Mouse (Mus musculus) kidney, postnatal 0 days (tissue): ENCODE results near the gene Myzap. TPM values are rescaled to one million over a fixed set of nuclear protein-coding genes. Genes with fewer than 3 reads are reported as not detected.
"Not testable (repeated sequence)": the region's sequence is repeated elsewhere in the genome, so short reads cannot be mapped to it uniquely, and the experiment has no call there.

Experiments used
- ATAC-seq: fragments of 200-750 bp; cut with Nextera tagmentation; replicated peaks from 2 replicates; pipeline ENCODE4 v1.8.0; 2017; ENCODE audit warnings: low read depth, moderate number of reproducible peaks, moderate TSS enrichment, moderate library complexity; ENCODE audit not compliant: low FRiP score
- DNase-seq: peaks from one replicate; pipeline ENCODE4 v3.0.0-alpha.2; 2016; ENCODE audit warnings: low spot score
- H3K27ac ChIP-seq: fragments of 300-500 bp; sonication (generic); 2 replicates; pipeline ENCODE4 v1.5.1; 2014; ENCODE audit warnings: mild to moderate bottlenecking
- H3K27me3 ChIP-seq: fragments of 300-500 bp; sonication (generic); 2 replicates; pipeline ENCODE4 v1.6.1; 2014; ENCODE audit warnings: low read length, mixed read lengths; ENCODE audit not compliant: insufficient read depth
- H3K36me3 ChIP-seq: fragments of 300-500 bp; sonication (generic); 2 replicates; pipeline ENCODE4 v1.6.1; 2014; ENCODE audit warnings: low read length, mixed read lengths; ENCODE audit not compliant: insufficient read depth
- H3K4me1 ChIP-seq: fragments of 300-500 bp; sonication (generic); replicated peaks from 2 replicates; pipeline ENCODE4 v1.6.1; 2014; ENCODE audit warnings: antibody characterized with exemption, low read length, mixed read lengths; ENCODE audit not compliant: insufficient read depth
- H3K4me2 ChIP-seq: fragments of 300-500 bp; sonication (generic); 2 replicates; pipeline ENCODE4 v1.6.1; 2014; ENCODE audit warnings: mild to moderate bottlenecking, low read length, moderate library complexity, mixed read lengths
- H3K4me3 ChIP-seq: fragments of 300-500 bp; sonication (generic); replicated peaks from 2 replicates; pipeline ENCODE4 v1.5.1; 2014; ENCODE audit warnings: low read depth, low read length
- H3K9ac ChIP-seq: fragments of 300-500 bp; sonication (generic); 2 replicates; pipeline ENCODE4 v1.6.1; 2014; ENCODE audit warnings: low read depth, low read length
- H3K9me3 ChIP-seq: fragments of 300-500 bp; sonication (generic); replicated peaks from 2 replicates; pipeline ENCODE4 v1.6.1; 2016; ENCODE audit warnings: low read length, inconsistent platforms, mixed read lengths
- CTCF ChIP-seq: IDR thresholded peaks from 2 replicates; pipeline ENCODE4 v1.5.1; 2016; ENCODE audit warnings: antibody characterized with exemption, low read depth, mild to moderate bottlenecking, moderate library complexity
- WGBS: fragments of 180-500 bp; shearing (Covaris S2); extraction: QIAGEN DNeasy Blood & Tissue Kit; methylation state at CpG from one replicate; pipeline ENCODE4 v1.1.7; 2014; 5-methylcytosine and 5-hydroxymethylcytosine counted together
- polyA plus RNA-seq: library from polyadenylated mRNA; unstranded; fragments of >200 nt; fragmentation: Nextera tagmentation; extraction: Ambion mirVana; gene quantifications from 2 replicates; pipeline ENCODE4 v1.2.1, GENCODE M21; 2015

The Myzap gene
- polyA plus RNA-seq, 1 experiment from 2014 or later = 16.9 TPM

DNA sequence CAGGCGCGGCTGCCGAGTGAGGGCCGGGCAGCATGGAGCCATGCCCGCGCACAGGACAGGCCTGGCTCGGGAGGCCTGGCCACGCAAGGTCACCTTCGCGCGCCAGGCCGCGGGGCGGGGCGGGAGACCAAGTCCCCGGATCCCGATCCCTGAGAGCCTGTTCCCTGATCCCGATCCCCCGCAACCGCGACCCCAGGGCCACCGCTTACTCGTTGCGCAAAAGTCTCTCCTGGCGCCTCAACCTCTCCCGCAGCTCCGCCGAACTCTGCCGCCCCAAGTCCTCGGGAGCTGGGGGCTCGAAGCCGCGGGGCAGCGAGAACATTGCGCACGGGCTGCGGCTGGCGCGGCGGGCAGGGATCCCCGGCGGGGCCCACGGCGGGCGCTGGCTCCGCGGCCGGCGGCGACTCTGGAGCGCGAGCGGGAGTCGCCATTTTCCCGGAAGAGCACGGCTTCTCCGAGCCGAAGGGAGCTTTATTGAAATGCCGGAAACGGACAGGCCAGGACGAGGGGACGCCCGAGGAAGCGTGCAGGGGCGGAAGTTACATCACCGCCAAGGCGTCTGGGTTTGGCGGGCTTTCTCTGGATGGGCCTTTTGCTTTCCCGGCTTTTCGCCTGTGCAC is 106.6 kb downstream of the Myzap start, which contains the start of gene Polr2m:
TSS of gene Polr2m (minus strand) at position 461 of the 620 bp plus-strand sequence.
- no peak for TF ChIP-seq CTCF
- ATAC-seq = peak; percentile 95
- H3K4me1 ChIP-seq = no peaks in the 10 kb centered on the region; the same call in 1 of the 2 replicates

DNA sequence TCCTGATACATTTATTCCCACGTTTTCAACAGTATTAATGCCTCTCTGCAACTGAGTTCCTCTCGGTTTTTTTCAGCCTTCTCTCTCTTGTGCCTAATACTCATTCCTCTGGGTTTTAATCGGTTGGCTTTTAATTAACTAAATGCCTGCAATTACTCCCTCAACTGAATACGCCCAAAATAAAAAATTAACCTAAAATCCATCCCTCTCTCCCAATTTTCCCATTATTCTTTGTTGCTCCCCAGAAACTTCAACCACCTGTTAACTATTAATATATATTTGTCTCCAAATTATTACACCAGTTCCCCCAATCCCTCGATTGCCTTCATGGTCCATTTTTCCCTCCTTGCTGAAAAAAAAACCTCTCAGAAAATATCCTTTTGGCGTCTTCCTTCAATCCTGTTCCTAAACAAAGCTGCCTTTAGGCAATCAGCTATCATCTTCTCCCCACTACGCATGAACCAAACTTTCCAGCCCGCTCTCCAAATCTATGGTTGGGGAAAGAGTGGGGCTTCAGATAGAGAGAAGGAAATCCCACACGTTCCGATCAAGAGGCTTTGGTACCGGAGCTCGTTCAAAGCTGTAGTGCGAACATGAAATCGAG is 107.2 kb downstream of the Myzap start:
- WGBS = under 1% methylated on average over 14 of the region's 14 CpGs
- no peaks in the 10 kb centered on the region for H3K27me3 ChIP-seq
- peak overlapping the region; percentile 71 for H3K4me2 ChIP-seq
- no peaks in the 10 kb centered on the region for H3K9me3 ChIP-seq
- peak overlapping the region; percentile 98 for H3K9ac ChIP-seq
- no peak for TF ChIP-seq CTCF
- peak overlapping the region; percentile 81 for H3K4me3 ChIP-seq
- peaks cover 31% of the 10 kb centered on the region for H3K36me3 ChIP-seq
- DNase-seq (peak; percentile 43), ATAC-seq (no peak)
- peak overlapping the region; percentile 97 for H3K27ac ChIP-seq
- no peaks in the 10 kb centered on the region for H3K4me1 ChIP-seq

More for the DNA sequence above, 106.6 kb downstream of the Myzap start, which contains the start of gene Polr2m:
- WGBS = under 1% methylated on average over 70 of the region's 70 CpGs
- Histone ChIP-seq H3K4me2 (peak within 1 kb of the TSS; percentile 71), H3K9ac (peak within 1 kb of the TSS; percentile 98), H3K9me3 (no peaks in the 10 kb centered on the region), H3K27me3 (no peaks in the 10 kb centered on the region), H3K27ac (peak within 1 kb of the TSS; percentile 97), H3K36me3 (peaks cover 25% of the 10 kb centered on the region), H3K4me3 (peak within 1 kb of the TSS; percentile 81)
- peak; percentile 97 for DNase-seq

DNA sequence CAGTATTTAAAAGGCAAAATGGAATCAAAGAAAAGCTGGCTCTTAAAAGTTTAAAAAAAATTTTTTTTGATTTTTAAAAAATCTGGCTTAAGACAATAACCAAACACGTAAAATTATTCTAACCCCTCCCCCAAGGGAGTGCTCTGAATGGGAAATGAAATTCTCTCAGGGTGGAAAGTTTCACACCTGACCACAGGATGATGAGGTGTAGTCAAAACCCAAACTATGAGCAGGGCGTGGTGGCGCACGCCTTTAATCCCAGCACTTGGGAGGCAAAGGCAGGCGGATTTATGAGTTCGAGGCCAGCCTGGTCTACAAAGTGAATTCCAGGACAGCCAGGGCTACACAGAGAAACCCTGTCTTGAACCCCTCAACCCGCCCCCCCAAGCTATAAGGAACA is 108.3 kb downstream of the Myzap start:
- not testable (repeated sequence) for H3K4me3 ChIP-seq, ATAC-seq, H3K4me1 ChIP-seq, H3K27ac ChIP-seq, DNase-seq, H3K27me3 ChIP-seq, H3K9ac ChIP-seq, H3K9me3 ChIP-seq
- Histone ChIP-seq H3K36me3 (peaks cover 42% of the 10 kb centered on the region), H3K4me2 (peak overlapping the region; percentile 71)
- 54% methylated on average over 7 of the region's 7 CpGs for WGBS

DNA sequence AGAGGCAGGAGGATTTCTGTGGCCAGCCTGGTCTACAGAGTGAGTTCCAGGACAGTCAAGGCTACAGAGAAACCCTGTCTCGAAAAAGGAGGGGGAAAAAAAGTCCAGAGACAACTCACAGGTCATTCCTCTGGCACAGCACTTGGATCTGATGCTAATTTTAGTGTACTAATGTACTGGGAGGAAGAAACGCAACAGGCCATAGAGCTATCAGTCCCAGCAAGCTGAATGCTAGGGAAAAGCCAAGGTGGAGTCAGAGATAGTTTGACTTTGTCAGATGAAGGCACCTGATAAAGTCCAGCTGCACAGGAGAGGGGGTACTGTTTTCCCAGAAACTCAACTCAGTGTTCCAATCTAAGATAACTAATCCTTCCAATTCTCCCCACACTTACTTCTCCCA is 111.9 kb downstream of the Myzap start:
- Histone ChIP-seq H3K36me3 (peaks cover 68% of the 10 kb centered on the region), H3K27ac (no peak overlapping the region), H3K4me3 (no peak overlapping the region), H3K9me3 (no peaks in the 10 kb centered on the region), H3K4me1 (no peaks in the 10 kb centered on the region), H3K9ac (no peak overlapping the region), H3K27me3 (no peaks in the 10 kb centered on the region), H3K4me2 (no peak overlapping the region)
- no peak for TF ChIP-seq CTCF
- no peak for ATAC-seq
- no peak for DNase-seq
- WGBS = 89% methylated on average over 2 of the region's 2 CpGs

DNA sequence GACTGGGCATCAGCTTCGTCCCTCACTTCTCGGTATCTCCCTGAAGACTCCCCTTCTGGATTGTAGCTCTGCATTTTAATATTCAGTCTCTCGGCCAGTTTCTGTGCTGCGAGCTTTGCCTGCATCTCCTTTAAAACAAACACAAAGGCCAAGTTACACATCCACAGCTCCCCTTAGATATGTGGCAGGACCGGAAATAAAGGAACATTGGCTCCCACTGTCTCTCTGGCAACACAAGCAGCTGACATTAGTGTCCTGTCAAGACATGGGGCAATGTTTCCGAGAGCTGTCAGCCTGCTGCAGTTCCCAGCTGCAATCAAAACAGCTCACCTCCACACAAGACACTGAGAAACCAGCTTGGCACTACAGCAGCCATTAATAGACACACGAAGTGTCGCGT is 112.7 kb downstream of the Myzap start:
- WGBS = 93% methylated on average over 9 of the region's 9 CpGs

DNA sequence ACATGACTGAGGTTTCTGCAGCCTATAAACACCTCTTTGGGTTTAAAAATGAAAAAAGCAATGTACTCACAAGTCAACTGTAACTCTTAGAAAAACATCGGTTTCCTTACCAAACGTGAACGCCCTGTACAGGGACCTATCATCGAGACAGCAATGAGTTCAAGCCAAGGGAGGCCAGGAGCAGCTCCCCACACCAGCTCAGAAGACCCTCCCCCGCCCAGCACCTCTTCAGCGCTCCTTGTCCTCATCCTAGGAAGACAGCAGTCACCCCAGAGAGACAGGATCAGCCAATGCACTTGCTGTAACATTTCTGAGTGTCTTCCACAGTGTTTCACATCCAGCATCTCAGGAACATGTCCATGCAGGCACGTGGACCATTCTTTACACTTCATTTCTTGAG is 113.6 kb downstream of the Myzap start:
- Histone ChIP-seq H3K36me3 (peaks cover 79% of the 10 kb centered on the region), H3K27ac (no peak overlapping the region), H3K9ac (no peak overlapping the region), H3K4me2 (no peak overlapping the region), H3K4me3 (no peak overlapping the region), H3K9me3 (no peaks in the 10 kb centered on the region), H3K4me1 (no peaks in the 10 kb centered on the region), H3K27me3 (no peaks in the 10 kb centered on the region)
- TF ChIP-seq CTCF = no peak
- DNase-seq (no peak), ATAC-seq (no peak)
- 88% methylated on average over 7 of the region's 7 CpGs for WGBS

More for the DNA sequence above, 112.7 kb downstream of the Myzap start:
- Histone ChIP-seq H3K9ac (no peak overlapping the region), H3K36me3 (peaks cover 75% of the 10 kb centered on the region), H3K27me3 (no peaks in the 10 kb centered on the region), H3K9me3 (no peaks in the 10 kb centered on the region), H3K27ac (no peak overlapping the region), H3K4me3 (no peak overlapping the region), H3K4me2 (no peak overlapping the region), H3K4me1 (no peaks in the 10 kb centered on the region)
- DNase-seq (no peak), ATAC-seq (no peak)
- no peak for TF ChIP-seq CTCF
